Mouse (Mus musculus) regulatory T cell (primary cell): Measurements from ENCODE around the gene Apba2.

Source experiments
- in situ Hi-C: fragments of 300-600 bp; cut with MboI, MseI; formaldehyde crosslinking; loops from one replicate; pipeline ENCODE4 v1.15.1; 2025; ENCODE audit warnings: high pct_unique_total_duplicates

The Apba2 gene

GRCm38 (mm10) chr7:64586133-64586532, 84.6 kb downstream of the Apba2 start:
- in situ Hi-C loops: loop anchor here (5.0 kb wide), 1 partner anchor 41 kb away; no protein-coding TSS in a partner anchor

DNA sequence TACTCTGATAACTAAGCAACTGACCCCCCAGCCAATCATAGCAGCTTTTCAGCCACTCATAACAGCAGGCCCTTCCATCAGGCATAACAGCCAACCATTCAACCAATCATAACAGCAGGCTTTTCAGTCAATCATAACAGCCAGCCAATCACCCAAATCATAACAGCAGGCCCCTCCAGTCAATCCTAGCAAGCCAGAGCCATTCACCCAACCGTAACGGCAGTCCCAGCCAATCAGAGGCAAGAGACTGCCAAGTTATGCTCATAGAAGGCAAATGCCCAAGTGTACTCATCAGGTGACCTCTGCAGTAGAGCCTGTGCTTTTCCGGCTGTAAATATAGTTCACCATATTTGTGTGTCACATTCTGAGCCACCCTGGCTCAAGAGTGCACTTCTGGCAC, 85.1 kb downstream of the Apba2 start:
- in situ Hi-C loops: loop anchor here (5.0 kb wide), 1 partner anchor 41 kb away; no protein-coding TSS in a partner anchor

- in situ Hi-C loops: loop anchor here (5.0 kb wide), 1 partner anchor 38 kb away; no protein-coding TSS in a partner anchor
Measured at GRCm38 (mm10) chr7:64588636-64589389, 87.3 kb downstream of the Apba2 start.

DNA sequence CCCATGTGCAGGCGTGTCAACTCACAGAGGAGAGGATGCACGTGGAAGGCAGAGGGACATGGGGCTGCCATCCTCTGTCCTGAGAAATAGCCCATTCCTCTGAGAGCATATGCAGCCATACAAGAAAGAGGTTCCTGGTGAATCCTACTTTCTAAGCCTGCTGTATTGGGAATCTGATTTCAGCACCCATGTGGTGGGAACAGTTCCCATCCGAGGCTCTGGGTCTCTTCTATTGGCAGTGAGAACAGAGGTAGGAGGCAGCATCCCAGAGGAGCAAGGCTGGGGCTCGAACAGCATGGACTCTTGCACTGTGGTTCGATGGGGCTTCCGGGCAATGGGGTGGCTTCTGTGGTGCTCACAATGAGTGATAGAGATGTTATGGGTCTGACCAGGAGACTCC, 93.8 kb downstream of the Apba2 start:
- in situ Hi-C loops: no loop called here

DNA sequence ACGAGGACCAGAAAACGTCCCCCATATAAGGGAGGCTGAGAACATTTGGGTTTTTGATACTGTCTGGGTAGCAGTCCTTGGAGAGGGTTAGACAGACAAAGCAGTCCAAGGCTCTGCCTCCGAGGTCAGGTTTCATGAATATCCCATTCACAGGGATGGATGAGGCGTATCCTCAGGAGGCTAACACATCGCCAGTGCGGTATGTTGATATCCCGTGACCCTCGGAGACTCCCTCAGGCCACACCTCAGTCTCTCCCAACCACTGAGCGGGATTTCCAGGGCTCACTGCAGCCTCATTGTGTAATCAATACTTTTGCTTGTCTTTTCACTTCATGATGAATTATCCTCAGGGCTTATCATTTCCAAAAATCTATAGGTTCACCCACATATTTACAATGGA, 95.1 kb downstream of the Apba2 start:
- in situ Hi-C loops: no loop called here

- in situ Hi-C loops: no loop called here
Measured at GRCm38 (mm10) chr7:64609866-64610265, 108.4 kb downstream of the Apba2 start.

DNA sequence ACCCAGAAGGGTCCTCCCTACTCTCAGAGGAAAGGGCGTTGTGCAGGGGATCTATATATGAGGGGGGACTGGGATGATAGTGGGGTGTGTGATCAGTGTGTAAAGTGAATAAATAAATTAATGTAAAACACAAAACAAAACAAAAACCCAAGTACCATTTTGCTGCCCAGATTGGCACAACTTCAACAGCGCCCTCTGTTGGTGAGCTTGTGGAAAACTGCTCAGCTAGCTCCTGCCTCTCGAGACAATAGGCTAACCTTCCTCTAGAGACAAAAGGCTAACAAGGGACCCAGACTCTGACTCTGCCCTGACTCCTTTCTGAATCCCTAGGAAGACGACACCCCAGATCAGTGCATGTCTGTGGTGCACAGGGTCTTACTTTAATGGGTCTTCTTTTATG, 109.4 kb downstream of the Apba2 start:
- in situ Hi-C loops: no loop called here

DNA sequence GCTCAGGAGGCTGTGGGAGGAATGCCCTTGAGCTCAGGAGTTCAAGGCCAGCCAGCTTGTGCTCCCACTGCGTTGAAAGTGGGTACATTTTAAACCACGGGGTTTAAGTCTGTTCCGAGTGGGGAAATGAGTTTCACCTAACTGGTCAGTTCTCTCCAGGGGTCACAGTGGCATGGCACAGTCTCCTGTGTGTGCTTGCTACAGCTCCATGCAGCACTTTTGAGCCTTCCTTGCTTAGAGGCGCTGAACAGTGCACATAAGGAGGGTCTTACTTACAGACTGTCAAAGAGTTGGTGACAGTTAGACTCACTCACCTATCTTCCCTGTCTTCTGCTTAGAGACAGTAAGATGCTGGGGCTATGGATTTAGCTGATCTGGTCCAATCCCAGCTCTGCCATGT, 117.8 kb downstream of the Apba2 start:
- in situ Hi-C loops: no loop called here

DNA sequence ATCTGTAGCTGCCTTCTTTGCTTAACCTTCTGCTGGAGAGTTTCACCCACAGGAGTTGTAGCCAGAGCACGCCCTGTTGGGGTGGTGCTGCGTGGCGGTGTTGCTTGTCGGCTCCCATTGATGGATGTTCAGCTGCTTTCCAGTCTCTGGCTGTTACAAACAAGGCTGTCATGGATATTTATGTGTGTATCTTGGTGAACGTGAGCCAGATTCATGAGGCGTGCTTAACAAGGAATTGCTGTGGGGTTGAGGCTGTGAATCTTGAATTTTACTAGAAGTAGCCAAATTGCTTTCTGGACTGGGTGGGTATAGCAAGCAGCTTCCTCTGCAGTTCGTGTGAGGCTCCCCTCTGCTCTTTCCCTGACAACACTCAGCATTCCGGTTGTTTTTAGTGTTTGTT, 125.0 kb downstream of the Apba2 start:
- in situ Hi-C loops: loop anchor here (5.0 kb wide), 1 partner anchor 39 kb away; no protein-coding TSS in a partner anchor

GRCm38 (mm10) chr7:64627972-64628655, 126.6 kb downstream of the Apba2 start:
- in situ Hi-C loops: loop anchor here (5.0 kb wide), 1 partner anchor 41 kb away; no protein-coding TSS in a partner anchor

DNA sequence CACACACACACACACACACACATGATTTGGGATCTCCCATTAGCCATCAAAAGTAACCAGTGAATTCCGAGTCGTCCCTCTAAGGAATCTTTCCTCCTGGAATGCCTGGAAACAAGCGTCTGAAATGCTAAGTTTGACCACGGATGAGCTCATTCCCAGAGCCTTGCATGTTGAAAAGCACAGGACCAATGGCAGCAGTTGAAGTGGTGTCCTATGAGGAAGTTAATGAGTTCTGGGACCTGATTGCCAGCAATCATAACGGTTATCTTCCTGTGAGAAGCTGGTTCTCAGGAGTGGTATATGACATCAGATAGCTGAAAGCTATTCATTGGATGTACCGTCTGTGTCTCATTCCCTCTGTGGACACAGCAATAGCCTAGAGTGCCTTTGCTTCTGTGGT, 129.2 kb downstream of the Apba2 start:
- in situ Hi-C loops: no loop called here

DNA sequence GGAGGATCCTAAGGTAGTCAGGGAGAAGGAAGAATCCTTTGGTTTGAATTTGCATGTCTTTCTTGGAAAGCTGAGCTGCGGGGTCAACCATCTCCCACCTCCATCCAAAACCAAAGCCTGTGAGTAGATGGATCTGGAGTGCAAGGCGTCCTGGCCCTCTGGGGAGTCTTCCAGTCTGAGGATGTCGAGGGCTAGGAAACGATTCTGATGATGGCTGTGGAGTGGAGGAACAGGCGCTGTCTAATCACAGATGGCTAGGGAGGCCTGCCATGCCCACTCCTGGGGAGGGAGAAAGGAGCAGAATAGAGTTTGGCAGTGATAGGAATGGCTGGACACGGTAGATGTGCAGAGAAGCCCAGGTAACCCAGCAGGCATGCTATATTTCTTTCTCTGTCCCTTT, 129.6 kb downstream of the Apba2 start:
- in situ Hi-C loops: no loop called here

DNA sequence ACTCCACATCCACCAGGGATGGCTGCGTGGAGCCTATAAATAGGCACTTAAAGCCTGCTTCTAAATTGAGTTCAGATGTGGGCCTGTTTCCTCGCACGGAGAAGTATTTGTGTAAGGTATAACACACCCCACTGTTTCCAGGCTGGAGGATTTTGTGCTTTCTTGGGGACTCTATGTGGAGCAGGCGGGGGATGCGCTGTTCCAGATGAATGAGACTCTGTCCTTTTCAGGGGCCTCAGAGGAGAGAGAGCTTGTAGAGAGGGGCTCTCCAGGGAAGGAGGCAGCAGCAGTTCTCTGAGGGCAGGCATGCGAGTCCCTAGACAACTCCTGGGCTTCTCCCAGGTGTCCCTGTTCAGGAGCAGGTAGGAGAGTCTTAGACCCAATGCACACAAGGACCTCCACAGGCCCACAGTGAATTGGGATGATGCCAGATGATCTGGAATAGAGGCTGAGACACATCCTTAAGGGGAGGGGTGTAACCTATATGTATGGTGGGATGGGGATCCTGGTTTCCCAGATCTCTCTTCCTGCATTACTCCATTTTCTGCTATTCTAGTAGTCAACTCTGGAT, 130.4 kb downstream of the Apba2 start:
- in situ Hi-C loops: no loop called here

GRCm38 (mm10) chr7:64633182-64633581, 131.7 kb downstream of the Apba2 start:
- in situ Hi-C loops: no loop called here

GRCm38 (mm10) chr7:64633916-64634315, 132.4 kb downstream of the Apba2 start:
- in situ Hi-C loops: no loop called here

DNA sequence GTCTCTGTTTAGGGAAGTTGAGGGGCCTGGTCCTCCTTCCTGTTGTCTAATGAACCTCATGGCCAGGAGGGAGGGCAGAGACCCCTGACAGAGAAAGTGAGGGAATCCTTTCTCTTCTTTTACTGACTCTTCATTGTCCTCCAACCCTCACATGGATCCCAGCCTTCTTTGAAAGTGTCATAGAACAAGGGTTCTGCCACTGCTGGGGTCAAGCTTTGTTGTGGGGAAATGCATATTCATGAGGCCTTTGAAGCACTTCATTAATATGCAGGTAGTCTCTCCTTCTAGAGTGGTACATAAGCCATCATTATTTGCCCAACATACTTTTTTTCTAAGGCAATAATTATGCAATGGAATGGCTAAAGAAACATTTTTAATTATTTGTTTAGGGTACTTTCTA, 133.0 kb downstream of the Apba2 start:
- in situ Hi-C loops: no loop called here

GRCm38 (mm10) chr7:64638922-64639321, 137.4 kb downstream of the Apba2 start:
- in situ Hi-C loops: no loop called here

- in situ Hi-C loops: no loop called here
Measured at GRCm38 (mm10) chr7:64640651-64641050, 139.1 kb downstream of the Apba2 start.

DNA sequence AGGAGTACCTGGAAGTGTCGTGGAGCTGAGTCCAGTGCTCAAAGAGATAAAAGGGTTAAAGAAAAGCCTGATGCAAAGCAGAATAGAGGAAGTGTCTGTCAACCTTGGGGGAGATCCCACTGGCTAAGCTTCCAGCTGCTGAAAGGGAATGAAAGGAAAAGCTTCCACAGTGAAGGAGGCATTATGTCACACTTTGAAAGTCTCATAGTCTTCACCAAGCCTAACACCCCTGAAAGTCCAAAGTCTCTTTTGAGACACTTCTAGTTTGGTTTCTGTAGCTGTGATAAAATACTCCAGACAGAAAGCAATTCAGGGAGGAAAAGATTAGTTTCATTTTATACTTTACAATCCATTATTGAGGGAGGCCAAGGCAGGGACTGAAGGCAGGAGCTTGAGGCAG, 141.4 kb downstream of the Apba2 start:
- in situ Hi-C loops: no loop called here

DNA sequence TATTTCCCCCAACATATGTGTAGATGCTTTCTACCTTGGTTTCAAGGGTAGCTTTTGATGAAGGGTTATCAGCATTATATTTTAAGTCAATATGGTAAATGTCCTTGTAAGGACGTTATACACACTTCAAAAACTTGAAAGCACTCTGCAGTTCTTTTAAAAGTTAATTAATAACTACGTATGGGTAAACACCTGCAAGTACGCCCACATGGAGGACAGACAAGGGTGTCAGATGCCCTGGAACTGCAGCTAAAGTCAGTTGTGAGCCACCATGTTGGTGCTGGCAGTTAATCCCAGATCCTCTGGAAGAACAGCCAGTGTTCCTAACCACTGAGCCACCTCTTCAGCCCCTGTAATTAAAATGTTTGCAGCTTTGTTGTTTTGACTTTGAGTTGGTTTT, 144.0 kb downstream of the Apba2 start:
- in situ Hi-C loops: no loop called here

GRCm38 (mm10) chr7:64646046-64646445, 144.5 kb downstream of the Apba2 start:
- in situ Hi-C loops: no loop called here

DNA sequence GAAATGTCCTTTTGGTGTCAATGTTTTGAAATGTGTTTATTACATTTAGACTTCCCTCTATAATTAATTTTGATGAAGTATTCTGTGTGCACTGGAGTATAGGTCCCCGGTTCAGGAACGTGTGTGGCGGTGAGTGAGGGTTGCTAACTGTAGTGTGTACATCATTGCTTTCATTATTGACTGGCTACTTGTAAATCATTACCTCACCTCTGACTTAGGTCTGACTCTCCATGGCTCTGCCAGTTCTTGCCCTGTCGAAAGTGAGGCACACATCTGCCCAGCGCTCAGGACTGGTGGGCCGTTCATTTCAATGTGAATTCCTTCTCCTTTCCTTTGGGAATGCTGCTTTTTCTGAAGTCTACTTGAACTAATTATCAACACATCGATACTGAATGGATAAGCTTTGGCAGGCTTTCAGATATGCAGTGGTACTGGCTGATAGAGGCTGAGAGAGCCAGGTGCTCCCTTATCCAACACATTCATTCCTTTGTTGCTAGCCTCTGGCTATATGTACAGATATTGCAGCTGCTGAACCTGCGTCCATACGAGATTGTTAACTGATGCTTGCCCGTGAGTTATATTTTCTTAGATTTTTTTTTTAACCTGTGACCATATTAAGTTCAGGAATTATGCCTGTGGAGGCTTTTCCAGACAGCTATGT, 147.6 kb downstream of the Apba2 start:
- in situ Hi-C loops: no loop called here
